Mouse (Mus musculus) embryonic facial prominence, embryonic 14.5 days (tissue): ENCODE results near the gene Itpkb. TPM values are rescaled to one million over a fixed set of nuclear protein-coding genes. Genes with fewer than 3 reads are reported as not detected.

Experiments
- ATAC-seq: fragments of 200-750 bp; cut with Nextera tagmentation; 2 replicates; pipeline ENCODE4 v1.8.0; 2017; ENCODE audit warnings: low read depth, moderate number of reproducible peaks, moderate TSS enrichment
- DNase-seq: peaks from one replicate; pipeline ENCODE4 v3.0.0-alpha.2; 2015; ENCODE audit warnings: low spot score
- H3K27ac ChIP-seq: fragments of 300-500 bp; sonication (generic); replicated peaks from 2 replicates; pipeline ENCODE4 v1.5.1; 2014; ENCODE audit warnings: low read depth, mild to moderate bottlenecking, low read length, moderate library complexity
- H3K27me3 ChIP-seq: fragments of 300-500 bp; sonication (generic); replicated peaks from 2 replicates; pipeline ENCODE4 v1.6.1; 2014; ENCODE audit warnings: low read length; ENCODE audit not compliant: control insufficient read depth, insufficient read depth
- H3K36me3 ChIP-seq: fragments of 300-500 bp; sonication (generic); 2 replicates; pipeline ENCODE4 v1.6.1; 2014; ENCODE audit warnings: low read length, mixed read lengths; ENCODE audit not compliant: control insufficient read depth, insufficient read depth
- H3K4me1 ChIP-seq: fragments of 300-500 bp; sonication (generic); 2 replicates; pipeline ENCODE4 v1.6.1; 2014; ENCODE audit warnings: antibody characterized with exemption, low read length; ENCODE audit not compliant: control insufficient read depth, insufficient read depth
- H3K4me2 ChIP-seq: fragments of 300-500 bp; sonication (generic); 2 replicates; pipeline ENCODE4 v1.6.1; 2014; ENCODE audit warnings: low read depth, mild to moderate bottlenecking, low read length, moderate library complexity, mixed read lengths
- H3K4me3 ChIP-seq: fragments of 300-500 bp; sonication (generic); 2 replicates; pipeline ENCODE4 v1.5.1; 2014; ENCODE audit warnings: low read depth, mild to moderate bottlenecking, low read length
- H3K9ac ChIP-seq: fragments of 300-500 bp; sonication (generic); 2 replicates; pipeline ENCODE4 v1.6.1; 2014; ENCODE audit warnings: low read depth, mild to moderate bottlenecking, low read length, moderate library complexity, mixed read lengths
- H3K9me3 ChIP-seq: fragments of 300-500 bp; sonication (generic); 2 replicates; pipeline ENCODE4 v1.6.1; 2016; ENCODE audit warnings: low read length; ENCODE audit not compliant: control insufficient read depth
- WGBS: fragments of 180-500 bp; shearing (Covaris S2); extraction: QIAGEN DNeasy Blood & Tissue Kit; methylation state at CpG from one replicate; pipeline ENCODE4 v1.1.7; 2014; 5-methylcytosine and 5-hydroxymethylcytosine counted together
- polyA plus RNA-seq: library from polyadenylated mRNA; unstranded; fragments of >200 nt; fragmentation: Nextera tagmentation; extraction: Ambion mirVana; gene quantifications from 2 replicates; pipeline ENCODE4 v1.2.1, GENCODE M21; 2014

The Itpkb gene
- polyA plus RNA-seq, 1 experiment from 2014 or later, result 7.6 TPM

- Histone ChIP-seq H3K9ac (no peak overlapping the region), H3K36me3 (no peaks in the 10 kb centered on the region), H3K27me3 (no peaks in the 10 kb centered on the region), H3K9me3 (no peaks in the 10 kb centered on the region), H3K27ac (0 out of 2 replicates have a peak overlapping the region, but pooled peaks have one; percentile 46), H3K4me3 (no peak overlapping the region), H3K4me1 (peaks cover 22% of the 10 kb centered on the region), H3K4me2 (no peak overlapping the region)
- no peak for DNase-seq
- ATAC-seq, result no peak
- 46% methylated on average over 6 of the region's 6 CpGs for whole genome bisulfite sequencing
These were observed 18.0 kb upstream of the Itpkb start for GRCm38 (mm10) chr1:180312286-180312685.

GRCm38 (mm10) chr1:180312792-180313311 lies 17.4 kb upstream of the Itpkb start:
- Histone ChIP-seq H3K4me2 (peak overlapping the region; percentile 49), H3K36me3 (no peaks in the 10 kb centered on the region), H3K4me1 (peaks cover 17% of the 10 kb centered on the region), H3K9ac (no peak overlapping the region), H3K27me3 (no peaks in the 10 kb centered on the region), H3K4me3 (no peak overlapping the region), H3K27ac (peak overlapping the region; percentile 46; the same call in 1 of the 2 replicates), H3K9me3 (no peaks in the 10 kb centered on the region)
- WGBS, result 34% methylated on average over 6 of the region's 6 CpGs
- peak; percentile 68 for ATAC-seq
- DNase-seq, result peak; percentile 80

GRCm38 (mm10) chr1:180313517-180314440 lies 16.5 kb upstream of the Itpkb start:
- Histone ChIP-seq H3K27ac (0 out of 2 replicates have a peak overlapping the region, but pooled peaks have one; percentile 36), H3K4me3 (peak overlapping the region; percentile 19), H3K27me3 (no peaks in the 10 kb centered on the region), H3K36me3 (no peaks in the 10 kb centered on the region), H3K4me2 (peak overlapping the region; percentile 49), H3K9ac (peak overlapping the region; percentile 32; the same call in 1 of the 2 replicates), H3K4me1 (peaks cover 17% of the 10 kb centered on the region), H3K9me3 (no peaks in the 10 kb centered on the region)
- ATAC-seq (peak; percentile 87), DNase-seq (peak; percentile 90)
- 9% methylated on average over 20 of the region's 20 CpGs for WGBS

GRCm38 (mm10) chr1:180314641-180315040 lies 15.6 kb upstream of the Itpkb start:
- Histone ChIP-seq H3K27me3 (no peaks in the 10 kb centered on the region), H3K9me3 (no peaks in the 10 kb centered on the region), H3K4me3 (no peak overlapping the region), H3K4me1 (peaks cover 17% of the 10 kb centered on the region), H3K36me3 (no peaks in the 10 kb centered on the region), H3K27ac (no peak overlapping the region), H3K4me2 (no peak overlapping the region), H3K9ac (no peak overlapping the region)
- WGBS, result 69% methylated on average over 11 of the region's 11 CpGs
- ATAC-seq, result no peak
- no peak for DNase-seq

- no peaks in the 10 kb centered on the region for H3K27me3 ChIP-seq
- 65% methylated on average over 3 of the region's 3 CpGs for WGBS
- ATAC-seq, result no peak
- no peaks in the 10 kb centered on the region for H3K9me3 ChIP-seq
- DNase-seq, result peak; percentile 49
- no peak overlapping the region for H3K9ac ChIP-seq
- no peak overlapping the region for H3K4me3 ChIP-seq
- no peak overlapping the region for H3K4me2 ChIP-seq
- H3K27ac ChIP-seq, result no peak overlapping the region
- H3K36me3 ChIP-seq, result no peaks in the 10 kb centered on the region
- H3K4me1 ChIP-seq, result peaks cover 17% of the 10 kb centered on the region
These were observed 15.2 kb upstream of the Itpkb start for GRCm38 (mm10) chr1:180315127-180315526.

- H3K9me3 ChIP-seq, result no peaks in the 10 kb centered on the region
- DNase-seq (no peak), ATAC-seq (no peak)
- no peaks in the 10 kb centered on the region for H3K27me3 ChIP-seq
- H3K4me1 ChIP-seq, result peaks cover 13% of the 10 kb centered on the region
- no peak overlapping the region for H3K4me2 ChIP-seq
- no peak overlapping the region for H3K27ac ChIP-seq
- H3K36me3 ChIP-seq, result no peaks in the 10 kb centered on the region
- H3K9ac ChIP-seq, result no peak overlapping the region
- 70% methylated on average over 4 of the region's 4 CpGs for WGBS
- H3K4me3 ChIP-seq, result no peak overlapping the region
These were observed 12.8 kb upstream of the Itpkb start for GRCm38 (mm10) chr1:180317450-180317849.

- no peak overlapping the region for H3K27ac ChIP-seq
- no peak overlapping the region for H3K4me2 ChIP-seq
- H3K27me3 ChIP-seq, result no peaks in the 10 kb centered on the region
- DNase-seq (no peak), ATAC-seq (no peak)
- H3K9me3 ChIP-seq, result no peaks in the 10 kb centered on the region
- no peaks in the 10 kb centered on the region for H3K36me3 ChIP-seq
- H3K4me3 ChIP-seq, result no peak overlapping the region
- peaks cover 6% of the 10 kb centered on the region; the same call in 1 of the 2 replicates for H3K4me1 ChIP-seq
- 73% methylated on average over 5 of the region's 5 CpGs for WGBS
- no peak overlapping the region for H3K9ac ChIP-seq
These were observed 11.9 kb upstream of the Itpkb start for GRCm38 (mm10) chr1:180318407-180318806.

GRCm38 (mm10) chr1:180319895-180320294 lies 10.4 kb upstream of the Itpkb start:
- Histone ChIP-seq H3K36me3 (no peaks in the 10 kb centered on the region), H3K27ac (no peak overlapping the region), H3K4me2 (0 out of 2 replicates have a peak overlapping the region, but pooled peaks have one; percentile 20), H3K4me3 (no peak overlapping the region), H3K27me3 (no peaks in the 10 kb centered on the region), H3K9ac (no peak overlapping the region), H3K4me1 (no peaks in the 10 kb centered on the region; the same call in 1 of the 2 replicates), H3K9me3 (no peaks in the 10 kb centered on the region)
- WGBS, result 10% methylated on average over 10 of the region's 10 CpGs
- DNase-seq, result peak; percentile 47
- ATAC-seq, result peak; percentile 60
